Mouse (Mus musculus) fat pad, adult 2 months (tissue): ENCODE results near the gene Cldn34b1.
"Not testable (repeated sequence)": the region's sequence is repeated elsewhere in the genome, so short reads cannot be mapped to it uniquely, and the experiment has no call there.

Experiments used
- DNase-seq: peaks from one replicate; pipeline ENCODE4 v3.0.0-alpha.2; 2011; ENCODE audit warnings: low read depth, low spot score; ENCODE audit errors: extremely low read depth

The Cldn34b1 gene

GRCm38 (mm10) chrX:154890167-154890566 is at the start of gene Cldn34b1:
Cldn34b1 (minus strand) TSS chrX:154890267.
- not testable (repeated sequence) for DNase-seq

GRCm38 (mm10) chrX:154935887-154936286 is 45.8 kb upstream of the Cldn34b1 start, which contains the start of gene Magea6:
Magea6 (minus strand) TSS chrX:154935987.
- DNase-seq, result not testable (repeated sequence)
